Mouse (Mus musculus) MN1 (cell line): ENCODE measurements around the gene Pycard.
"Not testable (repeated sequence)": the region's sequence is repeated elsewhere in the genome, so short reads cannot be mapped to it uniquely, and the experiment has no call there.

Source experiments
- DNase-seq: peaks from one replicate; pipeline ENCODE4 v3.0.0-alpha.2; 2016; ENCODE audit warnings: low spot score

Gene Pycard

DNA sequence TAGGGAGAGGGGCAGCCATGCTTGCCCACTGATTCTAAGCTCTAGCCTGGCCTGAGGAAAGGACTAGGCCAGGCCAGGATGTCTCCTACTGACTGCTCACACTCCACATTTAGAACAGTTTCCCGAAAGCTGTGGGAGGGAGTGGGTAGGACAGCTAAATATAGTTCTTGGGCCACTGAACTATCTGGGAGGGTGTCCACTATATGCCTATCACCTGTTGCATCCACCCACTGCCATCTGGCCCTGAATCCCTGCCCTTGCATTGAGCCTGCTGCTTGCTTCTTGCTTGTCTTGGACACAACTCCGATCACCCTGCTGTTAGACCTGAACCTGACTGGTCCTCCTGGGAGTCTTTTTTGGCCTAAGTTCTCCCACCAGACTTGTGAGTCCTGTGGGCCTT is 10.0 kb upstream of the Pycard start, which contains the start of gene Trim72:
Gene Trim72 (plus strand): TSS at position 262 of the 400 bp plus-strand sequence.
- no peak for DNase-seq

DNA sequence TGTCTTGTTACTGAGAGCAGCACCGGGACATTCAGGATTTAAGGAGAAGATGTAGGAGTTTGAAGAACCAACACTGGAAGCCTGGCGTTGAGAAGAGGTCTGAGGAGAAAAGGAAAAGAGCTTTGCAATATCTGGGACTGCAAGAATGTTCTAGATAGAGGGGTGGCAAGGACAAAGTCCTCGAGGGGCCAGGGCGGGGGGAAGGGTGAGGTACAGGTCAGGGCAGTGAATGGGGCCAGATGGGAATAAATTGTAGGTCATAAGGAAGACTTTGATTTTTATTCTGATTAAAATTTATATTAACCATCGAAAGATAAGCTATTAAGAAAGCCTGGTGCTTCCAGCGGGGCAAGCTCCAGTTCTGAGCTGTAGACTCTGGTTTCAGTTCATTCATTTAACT is 9.4 kb upstream of the Pycard start:
- no peak for DNase-seq

DNA sequence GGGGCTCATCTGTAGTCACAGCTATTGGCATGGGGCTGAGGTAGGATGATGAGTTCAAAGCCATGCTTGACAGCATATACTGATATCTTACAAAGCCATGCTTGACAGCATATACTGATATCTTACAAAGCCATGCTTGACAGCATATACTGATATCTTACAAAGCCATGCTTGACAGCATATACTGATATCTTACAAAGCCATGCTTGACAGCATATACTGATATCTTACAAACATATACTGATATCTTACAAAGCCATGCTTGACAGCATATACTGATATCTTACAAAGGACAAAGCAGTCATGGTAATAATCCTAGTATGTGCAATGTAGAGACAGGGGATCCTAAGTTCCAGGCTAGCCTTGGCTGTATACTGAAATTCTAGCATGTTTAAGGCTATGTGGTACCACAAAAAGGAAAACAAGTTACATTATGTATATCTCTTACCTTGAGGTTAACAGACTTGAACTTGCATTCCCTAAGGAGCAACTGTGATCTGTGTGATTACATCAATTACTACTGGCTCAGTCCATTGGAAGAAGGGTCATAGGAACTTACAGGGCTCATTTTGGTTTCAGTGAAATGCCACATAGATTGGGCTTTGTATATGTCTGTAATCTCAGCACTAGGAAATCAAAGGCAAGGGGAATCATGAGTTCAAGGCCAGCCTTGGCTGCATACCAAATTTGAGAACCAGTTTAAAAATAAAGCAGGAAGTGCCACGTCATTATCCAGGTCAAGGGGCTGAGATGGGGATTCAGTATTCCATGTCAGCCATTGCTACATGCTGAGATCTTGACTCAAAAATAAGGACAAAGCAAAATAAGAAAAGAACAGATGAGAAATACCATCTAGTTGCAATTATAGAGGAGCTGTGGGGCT is 6.6 kb upstream of the Pycard start:
- DNase-seq = no peak

DNA sequence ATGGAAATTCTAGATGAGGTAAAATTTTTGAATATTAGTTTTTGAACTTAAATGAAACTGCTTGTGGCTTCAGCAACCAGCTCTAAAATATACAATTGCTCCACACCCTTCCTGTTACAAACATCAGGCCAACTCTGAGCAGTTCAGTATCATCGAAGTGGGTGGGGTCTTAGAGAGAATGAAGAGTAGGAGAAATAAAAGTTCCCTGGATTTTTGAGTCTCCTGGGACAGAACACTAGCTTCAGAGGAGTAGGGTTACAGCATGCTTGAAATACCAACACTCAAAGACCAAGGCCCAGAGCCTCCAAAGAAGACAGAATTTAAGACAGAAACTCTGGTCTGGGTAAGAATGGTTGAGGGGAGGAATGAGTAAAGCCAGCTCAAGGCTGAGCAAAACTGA is 5.8 kb upstream of the Pycard start:
- DNase-seq = no peak

DNA sequence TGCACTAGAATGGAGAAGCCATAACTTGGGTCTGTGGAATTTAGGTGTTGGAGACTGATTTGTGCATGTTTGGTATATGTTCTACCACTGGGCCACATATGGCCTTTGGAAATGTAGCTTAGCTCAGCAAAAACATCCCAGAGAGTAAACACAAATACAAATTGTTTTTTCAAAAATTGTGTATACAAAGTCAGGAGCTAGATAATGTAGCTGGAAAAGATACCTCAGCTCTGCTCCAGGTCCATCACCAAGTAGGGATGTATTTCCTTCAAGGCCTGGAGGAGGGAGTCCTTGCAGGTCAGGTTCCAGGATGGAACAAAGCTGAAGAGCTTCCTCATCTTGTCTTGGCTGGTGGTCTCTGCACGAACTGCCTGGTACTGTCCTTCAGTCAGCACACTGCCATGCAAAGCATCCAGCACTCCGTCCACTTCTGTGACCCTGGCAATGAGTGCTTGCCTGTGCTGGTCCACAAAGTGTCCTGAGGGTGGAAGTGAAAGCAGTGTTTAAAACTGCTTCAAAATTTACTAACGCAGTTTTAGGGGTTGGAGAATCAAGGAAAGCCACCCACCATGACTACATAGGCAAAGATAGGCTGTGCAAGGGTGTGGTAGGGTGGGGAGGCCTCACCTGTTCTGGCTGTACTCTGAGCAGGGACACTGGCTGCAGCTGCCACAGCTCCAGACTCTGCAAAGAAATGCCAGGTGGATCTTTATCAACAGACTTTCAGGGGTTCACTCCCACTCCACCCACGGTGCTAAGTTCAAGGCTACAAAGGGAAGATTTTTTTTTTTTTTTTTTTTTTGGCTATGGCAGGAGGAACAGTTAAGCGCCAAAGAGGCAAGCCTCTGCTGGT is 953 bp downstream of the Pycard start:
- DNase-seq = no peak

DNA sequence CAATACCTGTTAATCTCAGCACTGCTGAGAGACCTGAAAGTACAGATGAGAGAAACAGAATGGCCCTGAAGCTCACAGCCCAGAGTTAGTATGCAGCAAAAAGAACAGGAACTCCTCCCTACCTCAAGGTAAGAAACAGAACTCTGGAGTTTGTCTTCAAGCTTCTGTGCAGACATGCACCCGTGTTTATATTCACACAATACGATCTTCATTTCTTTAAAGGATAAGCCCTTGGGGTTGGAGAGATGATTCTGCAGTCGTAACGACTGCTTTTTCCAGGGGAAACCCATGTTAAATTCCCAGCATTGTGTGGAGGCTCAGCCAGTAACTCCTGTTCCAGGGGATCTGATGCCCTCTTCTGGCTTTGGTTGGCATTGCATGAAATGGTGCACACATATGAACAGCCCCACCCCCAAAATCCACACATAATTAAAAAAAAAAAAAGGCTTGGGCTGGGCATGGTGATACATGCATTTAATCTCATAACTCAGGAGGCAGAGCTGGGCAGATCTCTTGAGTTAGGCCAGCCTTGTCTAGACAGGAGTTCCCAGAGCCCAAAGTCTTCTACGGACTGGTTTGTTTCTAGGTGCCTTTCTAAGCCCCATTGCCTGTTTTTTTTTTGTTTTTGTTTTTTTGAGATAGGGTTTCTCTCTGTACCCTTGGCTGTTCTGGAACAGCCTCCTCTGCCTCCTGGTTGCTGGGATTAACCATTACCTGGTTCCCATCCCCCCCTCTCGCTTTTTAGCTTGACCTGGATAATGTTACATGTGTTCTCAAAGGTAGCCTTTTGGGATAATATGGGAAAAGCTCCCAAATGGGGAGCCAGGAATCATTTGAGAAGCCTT is 1.8 kb downstream of the Pycard start:
- DNase-seq = peak; percentile 60

DNA sequence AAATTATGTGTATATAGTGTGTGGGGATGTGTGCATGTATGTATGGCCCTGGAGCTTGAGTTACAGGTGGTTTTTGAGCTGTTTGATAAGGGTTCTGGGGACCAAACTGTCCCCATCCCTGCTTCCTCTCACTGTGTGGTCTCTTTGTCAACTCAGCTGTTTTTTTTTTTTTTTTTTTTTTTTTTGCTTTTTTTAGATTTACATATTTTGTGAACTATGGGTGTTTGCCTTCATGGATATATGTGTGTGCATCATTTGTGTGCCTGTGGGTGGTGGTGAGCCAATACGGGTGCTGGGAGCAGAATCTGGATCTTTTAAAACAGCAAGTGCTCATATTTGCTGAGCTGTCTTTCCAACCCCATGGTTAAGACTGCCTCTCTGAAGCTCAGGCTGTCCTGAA is 4.8 kb downstream of the Pycard start:
- no peak for DNase-seq

DNA sequence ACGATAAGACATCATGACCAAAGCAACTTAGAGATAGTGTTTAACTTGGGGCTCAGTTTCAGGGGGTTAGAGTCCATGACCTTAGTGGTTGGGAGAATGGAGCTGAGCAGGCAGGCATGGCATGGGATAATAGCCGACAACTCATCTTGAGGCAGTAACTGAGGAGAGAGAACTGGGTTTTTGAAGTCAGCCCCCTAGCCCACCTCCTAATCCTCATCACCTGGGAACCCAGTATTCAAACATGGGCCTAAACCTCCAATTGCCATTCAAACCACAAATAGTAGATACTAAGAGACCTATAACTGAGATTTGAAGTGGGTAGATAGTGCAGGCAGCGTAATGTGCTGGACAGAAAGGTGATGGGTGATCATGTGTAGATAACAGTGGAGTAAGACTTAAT is 13.1 kb downstream of the Pycard start:
- DNase-seq = no peak

DNA sequence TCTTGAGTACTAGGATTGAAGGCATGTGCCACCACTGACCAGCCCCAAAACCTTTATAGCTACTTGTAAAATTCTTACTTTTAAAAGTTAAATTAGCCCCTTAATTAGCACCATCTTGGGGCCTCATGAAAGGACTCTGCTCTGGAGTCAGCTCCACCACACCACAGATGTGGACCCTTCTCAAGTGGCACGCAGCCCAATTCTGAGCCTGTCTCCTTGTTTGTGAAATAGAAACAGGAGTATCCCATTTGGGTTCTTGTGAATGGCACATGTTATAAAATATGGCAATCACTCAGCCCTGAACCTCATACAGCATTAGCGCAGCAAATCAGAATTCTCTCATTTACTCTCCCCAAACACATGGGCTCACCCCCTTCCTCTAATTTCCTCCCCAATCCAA is 14.8 kb downstream of the Pycard start:
- no peak for DNase-seq

DNA sequence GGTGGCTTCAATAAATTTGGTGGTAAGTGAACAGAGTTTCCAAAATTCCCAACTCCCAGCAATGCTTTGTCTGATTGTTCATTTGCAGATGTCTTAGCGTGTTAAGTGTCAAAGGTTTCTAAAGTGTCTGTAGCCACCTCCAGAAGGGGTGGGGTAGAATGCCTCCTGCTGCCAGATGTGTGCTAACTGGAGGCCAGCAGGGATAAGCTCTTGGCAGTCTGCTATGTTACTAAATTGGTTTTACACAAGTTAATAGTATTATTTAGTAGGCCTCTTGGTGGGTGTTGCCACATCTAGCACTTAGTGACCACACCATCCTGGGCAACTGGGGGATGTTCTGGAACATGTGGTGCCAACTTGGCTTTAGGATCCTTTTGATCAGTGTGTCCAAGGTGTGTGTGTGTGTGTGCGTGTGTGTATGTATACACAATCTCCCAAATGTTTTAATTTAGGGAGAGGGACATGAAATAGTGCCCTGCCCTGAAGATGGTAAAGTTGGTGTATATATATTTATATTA is 19.2 kb downstream of the Pycard start:
- peak; percentile 60 for DNase-seq

DNA sequence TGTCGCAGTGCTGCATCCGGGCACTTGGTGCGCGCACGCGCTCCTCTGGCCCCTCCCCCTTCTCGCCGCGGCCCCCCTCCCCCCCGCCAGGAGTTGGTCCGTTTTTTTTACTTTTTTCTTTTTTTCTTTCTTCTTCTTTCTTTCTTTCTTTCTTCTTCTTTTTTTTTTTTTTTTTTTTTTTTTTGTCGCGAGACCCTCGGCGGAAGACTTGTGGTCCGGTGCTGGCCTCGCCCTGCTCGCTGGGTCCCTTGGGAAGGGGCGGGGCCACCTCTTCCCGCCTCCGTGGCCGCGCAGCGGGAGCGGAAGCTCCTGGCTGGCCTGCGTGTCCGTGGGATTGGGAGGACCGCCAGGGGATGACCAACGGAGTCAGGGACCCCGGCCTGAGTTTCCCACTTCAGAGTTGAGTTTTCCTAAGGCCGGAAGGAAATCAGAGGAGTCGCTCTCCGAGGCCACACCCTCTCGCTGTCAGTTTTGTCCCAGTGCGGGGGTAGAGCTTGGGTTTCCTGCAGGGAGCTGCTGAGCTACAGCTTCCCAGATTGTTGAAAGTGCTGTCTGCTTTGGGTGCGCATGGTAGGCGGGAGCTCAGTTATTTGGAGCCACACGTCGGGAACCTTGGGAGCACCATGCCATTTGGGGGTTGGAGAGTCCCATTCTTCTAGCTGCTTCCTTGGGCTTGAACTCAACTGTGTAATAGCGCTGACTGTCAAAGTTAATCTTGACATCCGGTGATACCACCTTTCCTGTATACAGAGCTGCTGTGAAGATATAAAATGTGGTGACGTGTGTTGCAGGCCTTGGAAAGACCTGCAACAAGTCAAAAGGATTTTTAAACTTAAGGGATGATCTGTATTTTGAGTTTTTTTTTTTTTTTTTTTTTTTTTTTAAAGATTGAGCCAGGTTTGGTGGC is 25.5 kb downstream of the Pycard start:
- peak; percentile 84 for DNase-seq

DNA sequence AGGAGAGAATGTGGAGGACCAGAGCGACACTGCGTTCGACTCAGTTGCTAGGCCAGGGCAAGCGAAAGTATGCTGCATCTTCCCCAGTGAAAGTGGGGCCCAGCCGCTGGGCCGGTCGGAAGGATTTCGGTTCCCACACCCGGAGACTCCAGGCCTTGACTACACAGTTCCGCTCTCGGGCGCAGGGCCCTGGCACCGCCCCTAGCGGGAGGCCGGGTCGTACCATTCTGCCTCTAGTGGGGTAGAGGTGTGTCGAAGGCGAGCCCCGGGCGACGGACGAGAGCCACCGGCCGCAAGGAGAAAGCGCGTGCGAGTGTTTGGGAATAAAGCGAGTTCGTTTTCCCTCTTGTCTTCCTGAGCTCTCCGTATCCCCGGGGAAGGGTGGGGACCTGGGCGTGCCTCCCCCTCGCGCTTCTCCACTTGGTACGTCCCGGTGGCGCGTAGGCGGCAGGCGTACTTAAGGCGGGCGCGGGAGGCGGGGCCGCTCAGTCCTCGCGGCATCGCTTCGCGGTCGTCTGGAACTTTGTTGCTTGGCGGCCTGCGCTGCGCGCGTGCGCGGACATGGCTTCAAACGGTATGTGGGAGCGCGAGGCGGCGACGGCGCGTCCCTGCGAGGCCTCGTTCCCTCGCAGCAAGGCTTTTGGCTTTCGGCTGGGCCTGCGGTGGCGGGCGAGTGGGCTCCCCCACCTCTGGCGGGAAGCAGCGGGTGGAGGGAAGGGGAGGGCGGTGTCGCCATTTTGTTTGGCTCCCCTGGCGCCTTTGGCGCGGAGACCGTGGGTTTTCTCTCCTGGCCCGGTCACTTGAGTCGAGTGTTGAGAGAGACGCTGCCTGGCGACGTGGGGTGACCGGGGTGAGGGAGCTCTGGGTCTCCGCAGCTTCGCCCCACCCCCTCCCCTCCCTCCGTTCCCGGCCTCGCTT is 26.4 kb downstream of the Pycard start, which contains the start of gene Fus:
Gene Fus (plus strand): TSS at position 454 of the 918 bp plus-strand sequence.
- peak; percentile 96 for DNase-seq

DNA sequence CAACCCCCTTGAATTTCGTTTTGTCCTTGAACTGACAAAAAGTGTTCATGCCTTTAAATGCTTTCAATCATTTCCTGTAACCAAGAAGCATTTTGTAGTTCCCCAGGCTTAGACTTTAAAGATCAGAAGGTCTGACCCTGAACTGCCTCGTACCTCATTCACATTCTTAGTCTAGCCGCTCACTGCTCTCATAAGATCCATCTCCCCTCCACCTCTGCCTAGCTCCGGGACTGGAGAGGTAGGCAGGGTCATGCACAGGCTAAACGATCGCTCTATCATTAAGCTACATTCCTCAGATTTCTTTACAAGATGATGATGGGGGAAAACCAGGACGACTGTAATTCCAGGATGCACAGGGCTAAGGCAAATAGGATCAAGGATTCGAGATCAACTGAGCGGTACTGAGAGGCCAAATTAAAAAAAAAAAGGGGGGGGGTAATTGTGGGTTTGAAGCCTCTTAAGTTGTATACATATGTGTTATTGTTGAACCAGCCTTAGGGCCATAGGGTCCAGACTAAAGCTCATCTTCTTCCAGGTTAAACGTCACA is 27.2 kb downstream of the Pycard start:
- DNase-seq = peak; percentile 49

DNA sequence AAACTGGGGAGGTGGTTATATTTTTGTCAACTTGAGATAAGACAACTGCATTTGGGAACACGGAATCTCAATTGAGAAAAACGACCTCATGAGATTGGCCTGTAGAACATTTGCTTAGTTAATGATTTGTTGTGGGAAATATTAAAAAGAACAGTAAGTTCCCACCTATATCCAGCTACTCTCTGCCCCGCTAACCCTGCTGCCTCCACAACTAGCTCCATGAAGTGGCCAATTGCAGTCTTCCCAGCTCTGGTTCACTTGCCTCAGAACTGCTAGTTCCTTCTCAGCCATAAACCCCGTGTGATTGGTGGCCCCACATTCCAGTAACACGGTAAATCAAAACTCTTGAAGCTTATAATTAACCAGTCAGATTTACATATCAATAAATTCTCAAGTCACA is 34.3 kb downstream of the Pycard start:
- no peak for DNase-seq

DNA sequence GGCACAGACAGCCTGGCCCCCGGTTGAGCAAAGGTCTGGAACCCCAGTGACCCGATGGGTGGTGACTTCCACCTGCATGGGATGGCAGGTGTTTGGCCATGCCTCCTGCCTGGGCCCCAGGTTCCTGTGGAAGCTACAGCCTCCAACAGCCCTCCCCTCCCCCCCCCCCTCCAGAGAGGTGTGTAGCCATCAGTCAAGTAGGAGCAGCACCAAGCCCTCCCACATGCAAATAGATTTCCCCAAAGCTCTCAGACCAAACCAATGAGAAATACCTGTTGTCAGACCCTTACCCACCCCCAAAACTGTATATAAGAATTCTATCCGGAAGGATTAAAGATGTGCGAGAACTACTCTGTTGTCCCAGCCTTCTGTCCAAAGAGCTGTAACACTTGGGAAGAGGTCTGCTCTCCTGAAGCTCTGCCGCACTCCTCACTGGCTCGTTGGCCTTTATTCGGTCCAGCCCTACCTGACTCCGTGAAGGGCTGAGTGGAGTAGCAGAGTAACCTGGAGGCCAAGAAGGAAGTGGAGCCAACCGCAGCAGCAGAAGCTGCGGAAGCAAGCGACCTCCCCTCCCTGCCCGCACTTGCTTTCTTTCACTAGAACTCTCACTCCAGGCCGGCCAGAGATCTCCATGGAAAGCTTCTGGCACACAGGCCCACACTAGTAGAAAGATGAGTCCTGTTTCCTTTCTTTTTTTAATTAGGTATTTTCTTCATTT is 40.6 kb downstream of the Pycard start:
- no peak for DNase-seq

DNA sequence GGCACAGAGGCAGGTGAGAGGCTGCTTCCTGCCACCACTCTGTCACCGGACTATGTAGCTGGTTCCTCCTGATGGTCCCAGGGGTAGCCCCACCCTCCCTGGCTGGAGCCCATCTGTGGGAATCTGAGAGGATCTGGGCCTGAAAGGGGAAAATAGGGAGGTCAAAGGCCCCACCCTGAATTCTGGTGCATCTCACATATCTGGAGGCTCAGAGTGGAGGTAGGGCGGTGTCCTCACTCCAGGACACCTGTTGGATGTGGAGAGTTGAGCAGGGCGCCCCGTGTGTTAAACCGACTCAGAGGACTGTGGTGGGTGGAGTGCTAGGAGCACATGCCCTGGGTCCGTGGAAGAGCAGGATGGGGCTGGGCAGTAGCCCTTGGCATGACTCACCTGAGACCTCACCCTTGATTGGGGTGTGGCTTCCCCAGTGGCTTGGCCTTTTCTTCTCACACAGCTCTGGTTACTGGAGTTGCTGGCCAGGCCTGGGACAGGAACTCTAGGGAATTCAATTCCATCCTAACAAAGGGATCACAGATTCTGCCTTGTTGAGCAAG is 47.1 kb downstream of the Pycard start, which contains the start of gene Prss36:
Gene Prss36 (minus strand): TSS at position 256 of the 554 bp plus-strand sequence.
- no peak for DNase-seq

DNA sequence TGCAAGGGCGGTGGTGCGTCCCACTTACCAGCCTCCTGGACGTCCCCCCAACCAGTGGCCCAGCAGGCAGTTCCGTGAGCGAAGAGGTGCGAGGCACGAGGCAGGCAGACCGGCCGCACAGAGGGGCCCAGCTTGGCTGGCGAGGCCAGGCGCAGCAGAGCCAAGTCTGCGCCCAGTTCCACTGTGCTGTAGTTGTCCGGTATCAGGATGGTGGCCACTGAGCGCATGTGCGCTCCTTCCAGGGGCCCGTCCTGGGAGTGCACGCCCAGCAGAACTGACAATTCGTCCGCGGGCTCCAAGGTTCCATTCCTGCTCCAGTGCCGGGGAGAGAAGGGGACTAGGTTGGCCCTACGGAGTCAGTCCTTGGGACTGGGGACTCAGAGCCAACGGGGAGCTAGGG is 49.1 kb downstream of the Pycard start:
- no peak for DNase-seq

DNA sequence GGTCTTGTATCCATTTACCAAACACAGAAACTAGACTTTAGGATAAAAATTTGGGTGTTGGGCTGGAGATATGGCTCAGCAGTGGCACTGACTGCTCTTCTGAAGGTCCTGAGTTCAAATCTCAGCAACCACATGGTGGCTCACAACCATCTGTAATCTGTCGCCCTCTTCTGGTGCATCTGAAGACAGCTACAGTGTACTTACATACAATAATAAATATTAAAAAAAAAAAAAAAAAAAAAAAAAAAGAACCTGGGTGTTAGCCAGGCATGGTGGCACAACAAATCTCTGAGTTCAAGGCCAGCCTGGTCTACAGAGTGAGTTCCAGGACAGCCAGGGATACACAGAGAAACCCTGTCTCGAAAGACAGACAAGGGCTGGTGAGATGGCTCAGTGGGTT is 51.6 kb downstream of the Pycard start:
- DNase-seq = not testable (repeated sequence)
